Mouse (Mus musculus) macrophage (primary cell): ENCODE data around the gene Chd2. TPM values are rescaled to one million over a fixed set of nuclear protein-coding genes. Genes with fewer than 3 reads are reported as not detected.

Experiments
- H3K27ac ChIP-seq: fragments of 350-480 bp; formaldehyde crosslinking; 2 replicates; pipeline ENCODE4 v1.9.0; 2021
- H3K36me3 ChIP-seq: fragments of 350-480 bp; formaldehyde crosslinking; 2 replicates; pipeline ENCODE4 v1.9.0; 2021; ENCODE audit errors: inconsistent target
- H3K4me3 ChIP-seq: fragments of 350-480 bp; formaldehyde crosslinking; 2 replicates; pipeline ENCODE4 v1.9.0; 2021; ENCODE audit errors: inconsistent target
- H3K79me2 ChIP-seq: fragments of 350-480 bp; formaldehyde crosslinking; 2 replicates; pipeline ENCODE4 v1.9.0; 2021; ENCODE audit errors: inconsistent target
- WGBS: methylation state at CpG from one replicate; pipeline ENCODE4 v1.1.7; 2026; ENCODE audit warnings: inconsistent platforms; ENCODE audit not compliant: missing documents; 5-methylcytosine and 5-hydroxymethylcytosine counted together
- polyA plus RNA-seq: library from polyadenylated mRNA; stranded (reverse); fragments of 250-400 nt; gene quantifications from 3 replicates; pipeline ENCODE4 v1.2.4, GENCODE M21; 2018; ENCODE audit warnings: inconsistent platforms

The Chd2 gene
- polyA plus RNA-seq, 1 experiment from 2014 or later, result 34.5 TPM

DNA sequence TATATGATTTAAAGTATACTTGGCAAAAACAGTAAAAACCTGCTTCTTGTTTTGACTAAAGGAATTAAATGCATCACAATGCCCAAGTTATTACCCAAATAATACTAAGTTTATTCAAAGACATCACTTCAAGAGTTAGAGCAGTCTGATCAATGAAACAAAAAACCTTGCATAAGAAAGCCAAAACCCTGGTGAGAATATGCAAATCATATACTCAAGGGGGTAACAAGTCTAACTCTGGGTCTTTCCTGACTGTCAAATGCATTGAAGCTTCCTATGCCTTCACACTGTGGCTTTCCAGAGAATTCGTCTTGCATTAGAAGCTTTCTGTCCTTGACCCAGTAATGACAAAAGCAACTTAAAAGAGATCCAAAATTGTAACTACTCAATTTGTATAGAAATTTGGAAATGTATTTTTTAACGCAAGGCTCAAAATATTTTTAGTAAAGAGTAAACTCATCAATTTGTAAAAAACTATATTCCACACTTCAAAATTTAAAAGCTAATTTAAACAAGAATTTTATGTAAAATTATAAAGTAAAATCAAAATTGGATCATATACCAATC lies 2.4 kb downstream of the Chd2 start:
- WGBS, result 0% methylated on average over 1 of the region's 2 CpGs
- peak overlapping the region; percentile 91 for H3K27ac ChIP-seq
- H3K4me3 ChIP-seq, result peak overlapping the region; percentile 60
- peaks cover 11% of the 10 kb centered on the region; the same call in 1 of the 2 replicates for H3K36me3 ChIP-seq
- peaks cover 97% of the 10 kb centered on the region for H3K79me2 ChIP-seq

DNA sequence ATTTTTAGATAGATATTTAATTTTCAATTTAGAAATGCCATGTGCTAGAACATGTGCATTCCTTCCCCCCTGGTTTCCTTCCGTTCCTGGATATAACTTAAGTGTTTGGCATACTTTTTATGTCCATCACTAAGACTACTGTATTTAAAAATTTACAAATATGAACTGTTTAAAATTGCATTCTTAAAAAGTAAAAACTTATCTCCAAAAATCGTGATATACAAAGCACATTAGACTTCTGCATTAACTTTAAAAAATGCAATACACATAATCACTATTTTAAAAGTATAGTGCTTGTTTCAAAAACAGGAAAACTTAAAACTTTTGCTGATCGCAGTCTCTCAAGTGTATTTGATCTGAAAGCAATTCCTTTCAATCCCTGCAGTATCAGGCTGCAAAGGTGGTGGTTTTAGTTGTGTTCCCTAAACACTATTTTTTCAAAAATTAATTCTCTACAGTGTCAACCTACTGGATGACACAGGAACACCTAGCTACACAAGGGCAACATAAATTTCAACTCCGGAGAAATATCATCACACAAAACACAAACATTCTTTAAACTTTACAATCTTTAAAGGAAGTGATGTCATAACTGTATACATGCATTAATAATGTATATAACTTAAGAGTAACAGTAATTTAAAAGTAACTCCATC lies 3.1 kb downstream of the Chd2 start:
- WGBS, result 0% methylated on average over 2 of the region's 4 CpGs
- H3K4me3 ChIP-seq, result peak overlapping the region; percentile 60
- H3K79me2 ChIP-seq, result peaks cover 97% of the 10 kb centered on the region
- peak overlapping the region; percentile 91 for H3K27ac ChIP-seq
- H3K36me3 ChIP-seq, result peaks cover 10% of the 10 kb centered on the region; the same call in 1 of the 2 replicates

DNA sequence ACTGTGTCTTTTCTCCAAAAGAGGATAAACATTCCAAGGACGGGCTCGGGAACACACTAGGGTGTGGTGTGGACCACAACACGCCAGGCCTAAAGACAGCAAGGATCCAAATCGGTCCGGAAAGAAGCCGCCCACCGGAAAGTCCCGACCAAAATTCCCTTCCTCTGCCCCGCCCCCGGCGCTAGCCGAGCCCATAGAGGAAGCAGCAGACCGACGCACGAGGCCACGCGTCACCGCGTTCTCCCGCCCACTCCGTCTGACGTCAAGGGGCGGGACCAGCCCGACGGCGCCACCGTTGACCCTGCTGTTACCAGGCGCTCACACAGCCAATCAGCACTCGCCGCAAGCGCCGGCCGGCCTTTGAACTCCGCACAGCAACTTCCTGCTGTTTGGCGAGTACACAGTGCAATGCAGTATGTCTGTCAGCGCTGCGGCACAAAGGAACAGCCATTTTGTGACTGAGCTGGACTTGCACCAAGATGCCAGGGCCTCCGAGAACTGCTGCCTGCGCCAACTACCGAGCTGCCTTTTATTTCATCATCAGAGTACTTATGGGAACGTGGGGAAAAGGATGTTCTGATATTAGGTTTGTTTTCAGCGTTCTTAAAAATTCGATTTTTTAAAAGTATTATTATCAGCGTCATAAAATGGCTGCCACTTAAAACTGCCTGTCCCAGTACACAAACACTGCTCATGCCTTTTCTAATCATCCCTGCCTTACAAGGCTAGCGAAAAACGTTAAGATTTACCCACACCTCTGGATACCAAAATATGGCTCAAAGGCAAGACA lies 3.8 kb downstream of the Chd2 start:
- WGBS, result under 1% methylated on average over 42 of the region's 46 CpGs
- peak overlapping the region; percentile 60 for H3K4me3 ChIP-seq
- H3K79me2 ChIP-seq, result peaks cover 97% of the 10 kb centered on the region
- peak overlapping the region; percentile 91 for H3K27ac ChIP-seq
- 0 out of 2 replicates have a peak, but pooled peaks cover 3% of the 10 kb centered on the region for H3K36me3 ChIP-seq

DNA sequence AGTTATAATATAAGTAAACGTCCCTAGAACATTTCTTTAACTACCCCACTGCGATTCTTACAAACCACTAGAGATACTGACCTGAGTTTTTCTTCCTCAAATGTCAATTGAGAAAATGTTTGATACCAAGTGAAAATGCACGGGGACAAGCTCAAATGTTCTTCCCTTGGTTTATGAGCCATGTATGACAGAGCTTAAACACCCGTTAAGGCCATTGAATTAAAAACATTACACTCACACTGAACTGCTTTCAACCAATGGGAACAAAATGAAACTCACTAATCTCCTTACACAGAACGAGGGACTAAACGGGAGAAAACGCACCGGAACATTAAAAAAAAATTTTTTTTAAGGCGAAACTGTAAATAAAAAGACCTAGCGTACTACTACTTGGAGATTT lies 4.4 kb downstream of the Chd2 start:
- Histone ChIP-seq H3K79me2 (peaks cover 97% of the 10 kb centered on the region), H3K4me3 (peak overlapping the region; percentile 47), H3K36me3 (no peaks in the 10 kb centered on the region), H3K27ac (peak overlapping the region; percentile 85)
- under 1% methylated on average over 10 of the region's 10 CpGs for WGBS

DNA sequence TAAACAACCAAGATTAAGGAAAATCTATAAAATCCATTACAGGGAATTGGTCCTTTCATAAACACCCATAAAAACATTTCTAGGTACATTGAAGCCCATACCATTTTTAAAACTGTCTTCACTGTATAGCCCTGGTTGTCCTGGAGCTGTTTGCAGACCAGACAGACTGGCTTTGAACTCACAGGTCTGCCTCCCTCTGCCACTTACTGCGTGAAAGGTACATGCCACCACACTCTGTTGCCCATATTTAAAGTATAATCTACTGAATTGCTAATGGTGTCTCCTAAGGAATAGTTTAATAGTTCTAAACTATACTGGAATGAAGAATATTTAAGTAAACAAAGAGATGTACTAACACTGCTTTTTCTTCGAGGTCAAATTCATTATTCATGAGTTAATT lies 5.1 kb downstream of the Chd2 start:
- H3K27ac ChIP-seq, result peak overlapping the region; percentile 85
- H3K4me3 ChIP-seq, result peak overlapping the region; percentile 47
- H3K79me2 ChIP-seq, result peaks cover 97% of the 10 kb centered on the region
- no peaks in the 10 kb centered on the region for H3K36me3 ChIP-seq
- WGBS, result 36% methylated on average over 2 of the region's 2 CpGs

DNA sequence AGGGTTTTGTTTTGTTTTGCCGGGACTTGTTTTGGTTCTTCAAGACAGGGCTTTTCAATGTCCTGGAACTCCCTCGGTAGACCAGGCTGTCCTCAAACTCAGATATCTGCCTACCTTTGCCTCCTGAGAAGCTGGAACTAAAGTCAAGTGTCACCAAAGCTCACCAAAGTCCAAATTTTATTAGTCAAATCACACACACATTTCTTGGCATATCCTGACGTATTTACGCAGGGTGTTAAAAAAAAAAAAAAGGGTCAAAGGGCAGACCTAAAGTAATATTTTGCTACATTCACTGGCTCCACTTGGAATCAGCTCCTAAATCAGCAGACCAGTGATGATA lies 5.8 kb downstream of the Chd2 start:
- WGBS, result 88% methylated on average over 4 of the region's 4 CpGs
- H3K4me3 ChIP-seq, result no peak overlapping the region
- 0 out of 2 replicates have a peak overlapping the region, but pooled peaks have one; percentile 85 for H3K27ac ChIP-seq

DNA sequence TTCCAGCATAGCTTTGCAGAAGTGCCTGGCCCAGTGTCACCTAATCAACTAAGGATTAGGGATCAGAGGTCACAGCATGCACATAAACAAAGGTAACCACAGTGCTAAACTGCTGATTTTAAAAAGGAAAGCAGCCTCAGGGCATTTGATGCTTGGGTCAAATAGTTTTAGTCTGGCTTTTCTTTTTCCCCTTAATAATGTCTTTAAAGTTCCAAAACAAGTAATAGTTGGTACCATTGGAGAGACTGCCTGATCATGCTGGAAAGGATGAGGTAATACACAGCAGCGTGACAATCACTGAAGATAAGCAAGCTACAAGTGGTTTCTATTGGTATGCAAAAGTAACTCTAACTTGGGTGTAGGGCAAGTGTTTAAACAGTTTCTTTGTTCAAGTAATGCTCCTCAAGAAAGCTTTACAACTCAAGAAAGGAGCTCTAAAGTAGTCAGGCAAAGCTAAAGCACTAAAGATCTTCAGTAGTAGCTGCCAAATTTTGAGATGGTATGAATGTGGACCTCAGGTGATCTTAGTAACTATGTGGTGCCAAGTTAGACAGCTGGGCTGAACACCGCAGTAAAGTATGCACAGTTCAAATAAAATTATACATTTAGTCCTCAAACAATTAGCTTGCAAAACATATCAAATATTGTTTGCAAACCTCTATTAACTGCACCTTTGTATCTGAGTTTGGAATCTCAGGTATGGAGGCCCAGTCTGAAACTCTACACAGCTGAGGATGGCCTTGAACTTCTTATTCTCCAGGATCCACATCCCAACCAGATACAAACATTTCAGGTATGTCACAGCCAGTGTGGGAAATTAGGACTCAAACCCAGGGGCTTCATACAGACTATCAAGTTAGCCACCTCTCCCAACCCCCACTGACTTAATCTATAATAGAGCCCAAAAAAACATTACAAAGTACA lies 6.4 kb downstream of the Chd2 start:
- 81% methylated on average over 2 of the region's 2 CpGs for WGBS
- Histone ChIP-seq H3K36me3 (no peaks in the 10 kb centered on the region), H3K4me3 (no peak overlapping the region)

More for the DNA sequence above, 5.8 kb downstream of the Chd2 start:
- peaks cover 97% of the 10 kb centered on the region for H3K79me2 ChIP-seq
- H3K36me3 ChIP-seq, result no peaks in the 10 kb centered on the region

DNA sequence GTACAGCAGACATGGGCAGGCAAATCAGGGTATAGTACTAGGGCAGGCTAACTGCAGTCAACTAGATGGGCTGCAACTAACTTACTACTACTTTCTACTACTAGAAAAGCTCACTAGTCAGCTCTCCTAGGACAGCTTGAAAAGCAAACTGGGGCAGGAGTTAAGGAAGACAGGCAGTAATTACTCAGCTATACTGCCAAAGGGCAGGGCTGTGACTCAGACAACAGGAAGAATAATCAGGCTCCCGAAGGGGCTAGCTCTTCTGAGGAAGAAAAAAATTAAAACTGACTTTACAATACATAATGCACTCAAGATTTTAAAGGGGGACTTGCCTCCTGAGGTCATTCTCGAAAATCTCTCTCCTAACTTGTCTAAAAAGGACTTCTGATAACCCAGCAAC lies 8.2 kb downstream of the Chd2 start:
- peaks cover 97% of the 10 kb centered on the region for H3K79me2 ChIP-seq
- peak overlapping the region; percentile 93 for H3K27ac ChIP-seq
- no peak overlapping the region for H3K4me3 ChIP-seq
- WGBS, result 23% methylated on average over 2 of the region's 2 CpGs
- H3K36me3 ChIP-seq, result peaks cover 3% of the 10 kb centered on the region; the same call in 1 of the 2 replicates

More for the DNA sequence above, 6.4 kb downstream of the Chd2 start:
- 0 out of 2 replicates have a peak overlapping the region, but pooled peaks have one; percentile 85 for H3K27ac ChIP-seq
- H3K79me2 ChIP-seq, result peaks cover 97% of the 10 kb centered on the region

DNA sequence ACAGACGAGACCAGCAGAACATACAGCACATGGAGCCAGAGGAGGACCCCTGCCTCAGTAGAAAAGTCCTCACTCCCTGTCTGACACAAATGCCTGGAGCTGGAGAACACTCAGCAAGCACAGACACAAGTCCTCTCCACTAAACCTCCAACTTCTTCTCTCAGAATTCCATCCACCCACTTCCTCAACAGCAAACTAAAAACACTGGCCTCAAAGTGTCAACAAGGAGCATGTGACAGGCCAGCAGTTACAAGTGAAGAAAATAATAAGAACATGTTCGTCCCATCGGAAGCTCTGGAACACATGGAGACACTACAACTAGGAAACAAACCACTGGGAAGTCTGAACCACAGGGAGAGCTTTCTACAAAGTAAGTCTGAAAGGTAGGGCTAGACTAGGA lies 8.7 kb downstream of the Chd2 start:
- 35% methylated on average over 3 of the region's 3 CpGs for WGBS
- Histone ChIP-seq H3K79me2 (peaks cover 97% of the 10 kb centered on the region), H3K27ac (peak overlapping the region; percentile 93), H3K4me3 (no peak overlapping the region), H3K36me3 (peaks cover 3% of the 10 kb centered on the region; the same call in 1 of the 2 replicates)

DNA sequence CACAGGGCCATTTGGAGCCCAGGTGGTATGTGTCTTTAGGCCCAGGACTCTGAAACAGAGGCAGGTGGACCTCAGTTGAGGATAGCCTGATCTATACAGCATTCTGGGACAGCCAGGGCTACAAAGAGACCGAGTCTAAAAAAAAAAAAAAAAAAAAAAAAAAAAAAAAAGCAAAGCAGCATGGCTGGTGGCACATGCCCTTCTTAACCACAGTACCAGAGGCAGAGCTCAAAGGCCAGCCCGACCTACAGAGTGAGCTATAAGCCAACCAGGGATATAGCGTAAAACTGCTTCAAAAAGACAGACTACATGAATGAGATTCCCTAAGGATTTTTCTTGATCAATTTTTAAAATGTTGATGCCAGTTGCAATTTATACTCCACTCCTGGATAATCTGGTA lies 9.5 kb downstream of the Chd2 start:
- H3K36me3 ChIP-seq, result peaks cover 3% of the 10 kb centered on the region; the same call in 1 of the 2 replicates
- peak overlapping the region; percentile 93 for H3K27ac ChIP-seq
- WGBS, result 64% methylated on average over 3 of the region's 3 CpGs
- H3K4me3 ChIP-seq, result no peak overlapping the region
- peaks cover 100% of the 10 kb centered on the region for H3K79me2 ChIP-seq

DNA sequence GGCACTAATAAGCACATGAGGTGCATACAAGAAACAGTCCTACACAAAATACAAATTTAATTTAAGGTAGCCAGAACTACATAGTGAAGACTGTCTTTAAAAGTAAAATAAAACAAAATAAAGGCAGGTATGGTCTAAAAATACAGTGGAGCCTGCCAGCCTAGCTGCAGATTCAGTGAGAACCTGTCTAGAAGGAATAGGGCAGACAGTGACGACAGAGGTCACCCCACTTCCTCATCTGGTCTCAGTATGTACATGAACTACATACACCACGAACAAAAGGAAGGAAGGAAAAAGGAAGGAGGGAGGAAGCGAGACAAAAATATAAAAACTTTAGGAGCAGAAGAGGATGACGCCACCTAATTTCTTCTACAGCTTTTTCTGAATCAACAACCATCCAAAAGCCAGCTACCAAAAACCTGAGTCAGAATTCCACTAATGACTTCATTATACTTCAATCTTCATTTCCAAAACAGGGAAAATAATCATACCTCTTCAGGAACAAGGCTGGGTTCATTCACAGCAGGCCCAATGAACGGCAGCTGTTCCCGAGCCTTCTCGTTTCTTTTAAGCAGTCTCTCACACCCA lies 10.0 kb downstream of the Chd2 start:
- Histone ChIP-seq H3K36me3 (peaks cover 3% of the 10 kb centered on the region; the same call in 1 of the 2 replicates), H3K4me3 (no peak overlapping the region), H3K27ac (peak overlapping the region; percentile 93), H3K79me2 (peaks cover 100% of the 10 kb centered on the region)
- 45% methylated on average over 5 of the region's 7 CpGs for WGBS

DNA sequence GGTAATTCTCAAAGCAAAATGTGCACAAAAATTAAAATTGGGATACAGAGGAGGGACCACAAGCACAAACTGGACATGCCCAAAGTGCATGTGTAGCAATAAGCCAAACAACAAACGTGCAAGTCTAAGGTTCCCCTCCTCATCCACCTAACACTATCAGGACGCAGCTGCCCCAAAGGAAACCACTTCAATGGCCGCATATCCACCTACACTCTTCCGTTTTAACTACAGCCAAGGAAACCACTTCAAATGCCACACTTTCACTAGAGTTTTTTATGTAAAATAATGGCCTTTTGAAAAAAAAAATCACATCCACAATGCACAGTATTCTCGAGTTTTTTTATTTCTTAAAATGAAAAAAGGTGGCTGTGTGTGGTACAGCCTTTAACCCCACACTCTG lies 10.8 kb downstream of the Chd2 start:
- 31% methylated on average over 3 of the region's 5 CpGs for WGBS
- peak overlapping the region; percentile 93 for H3K27ac ChIP-seq
- H3K4me3 ChIP-seq, result no peak overlapping the region

DNA sequence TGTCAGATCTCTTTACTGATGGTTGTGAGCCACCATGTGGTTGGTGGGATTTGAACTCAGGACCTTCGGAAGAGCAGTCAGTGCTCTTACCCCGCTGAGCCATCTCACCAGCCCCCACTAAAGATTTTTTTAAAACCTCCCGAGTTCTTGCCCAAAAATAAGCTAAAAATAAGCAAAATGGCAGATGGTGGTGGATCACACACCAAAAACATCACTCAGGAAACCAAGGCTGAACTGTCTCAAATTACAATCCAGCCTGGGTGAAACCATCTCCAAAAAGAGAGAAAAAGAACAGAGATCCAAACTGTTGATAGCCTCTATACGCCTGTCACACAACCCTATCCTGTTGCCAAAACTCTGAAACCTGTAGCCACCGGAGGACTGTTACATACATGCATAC lies 11.5 kb downstream of the Chd2 start:
- WGBS, result 80% methylated on average over 5 of the region's 5 CpGs
- no peak overlapping the region for H3K27ac ChIP-seq
- no peak overlapping the region for H3K4me3 ChIP-seq
- H3K79me2 ChIP-seq, result peaks cover 100% of the 10 kb centered on the region
- peaks cover 3% of the 10 kb centered on the region; the same call in 1 of the 2 replicates for H3K36me3 ChIP-seq

More for the DNA sequence above, 10.8 kb downstream of the Chd2 start:
- H3K36me3 ChIP-seq, result peaks cover 3% of the 10 kb centered on the region; the same call in 1 of the 2 replicates
- peaks cover 100% of the 10 kb centered on the region for H3K79me2 ChIP-seq
